Mouse (Mus musculus): Measurements from ENCODE around the gene Pa2g4.

Pa2g4 gene

DNA sequence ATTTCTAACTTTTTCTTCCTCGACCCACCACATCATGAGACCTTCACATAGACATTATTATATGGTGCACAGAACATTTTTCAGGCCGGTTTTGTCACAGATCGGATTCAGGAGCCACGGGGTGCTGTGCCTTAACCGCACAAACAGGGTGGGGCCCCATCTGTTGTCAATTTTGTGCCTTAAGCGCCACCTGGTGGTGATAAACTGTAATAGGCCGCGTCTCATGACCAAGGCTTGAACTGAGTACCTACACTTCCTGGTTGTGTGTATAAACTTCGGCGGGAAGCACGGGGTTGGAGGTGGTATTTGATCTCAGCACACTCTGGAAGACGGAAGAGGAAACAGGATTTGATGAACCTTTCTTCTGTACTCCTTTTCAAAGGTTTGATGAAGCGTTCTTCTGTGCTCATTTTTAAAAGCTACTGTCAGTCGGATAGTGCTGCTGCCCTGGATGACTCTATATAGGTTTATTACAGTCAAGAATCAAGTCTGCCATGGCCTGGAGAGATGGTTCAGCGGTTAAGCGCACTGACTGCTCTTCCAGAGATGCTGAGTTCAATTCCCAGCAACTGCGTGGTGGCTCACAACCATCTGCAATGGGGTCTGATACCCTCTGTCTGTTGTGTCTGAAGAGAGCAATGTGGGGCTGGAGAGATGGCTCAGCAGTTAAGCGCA is 29.4 kb downstream of the Pa2g4 start:
- peak; percentile 80 to 81 for DNase-seq (ENCODE audit: low spot score in 2 of 2)

DNA sequence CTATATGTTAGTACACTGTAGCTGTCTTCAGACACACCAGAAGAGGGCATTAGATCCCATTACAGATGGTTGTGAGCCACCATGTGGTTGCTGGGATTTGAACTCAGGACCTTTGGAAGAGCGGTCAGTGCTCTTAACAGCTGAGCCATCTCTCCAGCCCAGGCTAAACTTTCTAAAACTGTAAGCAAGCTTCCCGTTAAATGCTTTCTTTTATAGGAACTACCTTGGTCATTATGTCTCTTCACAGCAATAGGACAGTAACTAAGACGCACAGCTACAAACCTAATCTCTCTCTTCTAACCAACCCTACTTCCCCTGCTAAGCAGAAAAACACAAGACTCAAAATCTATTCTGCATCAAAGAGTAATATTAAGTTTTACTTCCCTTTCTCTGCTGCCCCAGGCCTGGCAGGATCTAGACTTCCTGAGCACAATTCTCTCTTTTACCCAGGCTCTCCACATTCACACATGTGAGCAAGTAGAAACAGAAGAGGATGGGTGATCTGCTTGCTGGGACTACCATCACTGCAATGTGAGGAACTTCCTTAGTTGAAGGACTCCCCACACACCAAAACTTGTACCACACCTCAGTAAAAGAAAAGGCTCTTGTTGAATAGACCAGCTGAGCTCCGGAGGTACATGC is 30.0 kb downstream of the Pa2g4 start:
- no peak for DNase-seq (ENCODE audit: low spot score in 2 of 2)

DNA sequence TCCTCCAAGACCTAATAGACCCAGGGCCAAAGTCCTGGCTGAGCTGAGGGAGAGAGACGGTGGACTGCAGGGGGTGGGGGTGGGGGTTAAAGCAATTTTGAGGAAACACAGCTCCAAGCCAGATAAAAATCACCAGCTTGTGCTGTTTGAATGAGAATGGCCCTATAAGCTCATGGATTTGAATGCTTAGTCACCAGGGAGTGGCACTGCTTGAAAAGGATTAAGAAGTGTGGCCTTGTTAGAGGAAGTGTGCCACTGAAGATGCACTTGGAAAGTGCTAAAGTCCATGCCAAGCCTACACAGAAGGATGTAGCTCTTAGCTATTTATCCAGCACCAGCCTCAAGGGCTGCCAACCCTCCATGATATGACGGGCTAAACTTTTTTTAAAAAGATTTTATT is 30.6 kb downstream of the Pa2g4 start:
- no peak for DNase-seq (ENCODE audit: low spot score in 2 of 2)

DNA sequence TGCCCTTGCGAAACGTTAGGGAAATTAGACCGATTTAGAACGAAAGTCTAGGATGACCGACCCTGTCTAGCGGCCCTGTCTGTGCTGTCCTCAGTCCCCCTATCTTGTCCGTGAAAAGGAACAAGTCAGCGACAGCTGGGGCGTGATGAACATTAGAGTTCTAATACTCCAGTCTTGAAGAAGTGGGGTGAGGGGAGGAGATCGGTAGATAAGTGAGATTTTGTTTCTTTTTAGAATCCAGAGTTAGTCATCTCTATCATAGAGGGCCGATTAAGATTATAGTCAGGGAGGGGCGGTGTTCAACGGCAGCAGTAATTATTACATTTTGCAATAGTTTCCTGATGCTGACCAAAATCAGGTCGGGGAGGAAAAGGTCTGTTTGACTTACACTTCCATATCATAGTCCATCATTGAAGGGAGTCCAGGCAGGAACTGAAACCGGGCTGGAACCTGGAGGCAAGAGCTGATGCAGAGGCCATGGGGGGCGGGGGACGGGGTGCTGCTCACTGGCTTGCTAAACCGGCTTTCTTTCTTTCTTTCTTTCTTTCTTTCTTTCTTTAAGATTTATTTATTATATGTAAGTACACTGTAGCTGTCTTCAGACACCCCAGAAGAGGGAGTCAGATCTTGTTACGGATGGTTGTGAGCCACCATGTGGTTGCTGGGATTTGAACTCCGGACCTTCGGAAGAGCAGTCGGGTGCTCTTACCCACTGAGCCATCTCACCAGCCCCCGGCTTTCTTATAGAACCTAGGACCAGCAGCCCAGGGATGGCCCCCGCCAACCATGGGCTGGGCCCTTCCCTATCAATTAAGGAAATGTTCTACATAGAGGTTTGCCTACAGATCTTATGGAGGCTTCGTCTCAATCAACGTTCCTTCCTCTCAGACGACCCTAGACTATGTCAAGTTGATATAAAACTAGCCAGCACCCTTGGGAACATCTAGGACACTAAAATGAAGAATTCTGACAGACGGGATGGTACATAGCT is 39.1 kb downstream of the Pa2g4 start:
- no peak for DNase-seq (ENCODE audit: low spot score in 2 of 2)

DNA sequence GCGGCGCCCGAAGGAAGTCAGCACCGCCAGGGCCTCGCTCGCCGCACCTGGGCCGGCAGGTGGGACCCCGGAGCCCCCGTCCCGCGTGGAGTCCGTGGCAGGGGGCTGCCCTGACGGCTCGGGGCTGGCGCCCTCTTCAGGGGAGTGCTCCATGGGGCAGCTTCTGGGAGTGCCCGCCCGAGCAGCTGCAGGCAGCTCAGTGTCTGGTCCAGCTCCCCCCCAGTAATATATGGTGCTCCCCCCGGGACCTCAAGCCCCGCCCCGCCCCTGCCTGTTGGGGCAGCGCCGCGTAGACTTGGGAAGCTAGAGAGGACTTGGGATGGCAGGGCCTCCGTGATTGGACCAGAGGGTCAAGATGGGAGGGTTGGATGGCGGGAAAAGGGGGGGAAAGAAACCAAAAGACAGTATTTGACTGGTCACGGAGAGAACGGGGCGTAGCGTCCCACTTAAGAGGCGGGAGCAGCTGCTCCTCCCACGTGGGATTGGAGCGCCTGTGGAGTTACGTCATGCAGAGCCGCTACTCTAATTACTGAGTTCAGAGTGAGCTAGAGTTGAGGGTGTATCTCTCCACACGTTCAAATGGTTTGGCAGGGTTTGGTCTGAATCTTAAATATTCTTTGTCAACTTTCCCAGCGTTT is 40.0 kb downstream of the Pa2g4 start, which contains the start of gene Esyt1:
Esyt1 (minus strand) TSS at position 201 of the 638 bp plus-strand sequence.
- peak; percentile 83 to 88 for DNase-seq (ENCODE audit: low spot score in 2 of 2)

DNA sequence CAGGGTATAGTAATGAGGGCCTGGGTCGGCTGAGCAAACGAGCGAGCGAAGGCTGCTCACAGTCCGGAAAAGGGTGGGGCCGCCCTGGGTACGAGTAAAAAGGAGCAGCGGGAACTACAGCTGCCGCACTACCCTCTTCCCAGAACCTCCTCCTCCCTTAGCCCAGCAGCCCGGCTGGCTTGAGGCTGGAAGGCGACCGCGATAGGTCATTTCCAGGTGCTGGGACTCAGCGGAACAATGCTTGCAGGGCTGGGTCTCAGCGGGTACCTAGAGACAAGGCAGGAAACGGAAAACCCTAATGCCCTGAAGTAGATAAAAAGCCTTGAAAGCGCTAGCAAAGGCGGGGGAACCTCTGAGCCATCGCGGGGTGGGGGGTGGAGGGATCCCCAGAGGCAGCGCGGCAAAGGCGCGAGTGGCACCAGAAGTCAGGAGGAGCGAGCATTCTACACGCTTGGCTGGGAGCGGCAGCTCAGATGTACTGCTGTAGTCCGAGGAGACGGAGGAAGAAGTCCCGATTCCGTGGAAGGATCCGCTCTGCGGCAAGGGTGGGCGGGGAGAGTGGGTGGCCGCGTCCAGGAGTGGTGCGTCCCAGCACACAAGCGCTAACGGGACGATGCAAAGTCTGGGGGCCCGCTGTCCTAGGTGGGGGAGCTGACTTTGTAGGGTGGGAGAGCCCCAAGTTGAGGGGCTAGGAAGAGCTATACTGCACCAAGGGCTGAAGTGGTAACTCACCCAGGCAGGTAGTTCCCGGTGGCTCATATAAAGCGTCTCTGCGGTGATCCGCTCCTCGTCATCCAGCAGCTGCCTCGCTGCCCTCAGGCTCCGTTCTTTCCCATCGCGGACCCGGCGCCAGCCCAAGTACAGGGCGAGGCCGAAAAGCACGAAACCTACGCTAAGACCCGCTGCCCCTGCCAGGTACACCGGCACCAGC is 40.8 kb downstream of the Pa2g4 start:
- DNase-seq (ENCODE audit: low spot score in 2 of 2), result peak in 1 of 2 experiments; percentile 25

DNA sequence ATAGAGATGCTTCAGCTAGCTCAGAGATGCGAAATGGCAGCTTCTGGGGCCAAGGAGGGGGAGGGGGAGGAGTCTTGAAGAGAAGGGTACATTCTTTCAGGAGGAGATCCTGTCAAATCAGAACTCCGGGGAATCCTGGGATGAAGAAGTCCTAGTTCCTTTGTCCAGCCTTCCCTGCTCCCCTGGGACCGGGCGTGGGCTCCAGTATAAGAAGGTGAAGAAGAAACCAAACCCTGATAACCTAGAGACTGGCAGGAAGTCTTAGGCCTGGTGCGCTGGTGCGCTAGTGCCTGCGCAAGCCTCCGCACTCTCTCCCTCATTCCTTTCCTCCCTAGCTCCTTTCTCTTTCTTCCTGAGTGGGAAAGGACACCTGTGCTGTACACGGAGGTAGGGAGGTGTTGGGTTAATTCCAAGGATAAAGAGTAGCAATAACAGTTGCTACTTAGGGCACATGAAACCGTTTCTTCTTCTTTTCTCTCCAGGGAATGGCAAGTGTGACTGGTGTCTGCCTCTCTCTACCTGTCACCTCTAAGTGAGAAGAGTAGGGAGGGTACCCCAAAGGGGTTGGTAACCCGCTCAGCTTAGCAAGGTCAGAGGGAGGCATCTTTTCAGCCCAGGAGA is 41.6 kb downstream of the Pa2g4 start:
- DNase-seq (ENCODE audit: low spot score in 2 of 2), result no peak

DNA sequence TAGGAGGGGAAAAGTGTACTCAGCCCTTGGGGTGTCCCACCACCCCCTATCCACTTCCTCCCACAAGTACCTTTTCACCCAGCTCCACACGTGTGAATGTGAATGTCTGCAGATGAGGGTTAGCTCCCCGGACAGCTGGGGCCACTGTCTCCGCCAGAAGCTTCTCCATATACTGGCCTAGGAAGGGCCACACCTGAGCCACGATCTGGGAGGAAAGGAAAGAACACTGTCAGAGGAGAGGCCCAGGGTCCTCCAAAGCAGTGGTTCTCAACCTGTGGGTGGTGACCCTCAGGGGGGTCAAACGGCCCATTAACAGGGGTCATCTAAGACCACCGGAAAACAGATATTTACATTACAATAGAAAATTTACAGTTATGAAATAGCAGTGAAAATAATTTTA is 43.4 kb downstream of the Pa2g4 start:
- no peak for DNase-seq (ENCODE audit: low spot score in 2 of 2)

DNA sequence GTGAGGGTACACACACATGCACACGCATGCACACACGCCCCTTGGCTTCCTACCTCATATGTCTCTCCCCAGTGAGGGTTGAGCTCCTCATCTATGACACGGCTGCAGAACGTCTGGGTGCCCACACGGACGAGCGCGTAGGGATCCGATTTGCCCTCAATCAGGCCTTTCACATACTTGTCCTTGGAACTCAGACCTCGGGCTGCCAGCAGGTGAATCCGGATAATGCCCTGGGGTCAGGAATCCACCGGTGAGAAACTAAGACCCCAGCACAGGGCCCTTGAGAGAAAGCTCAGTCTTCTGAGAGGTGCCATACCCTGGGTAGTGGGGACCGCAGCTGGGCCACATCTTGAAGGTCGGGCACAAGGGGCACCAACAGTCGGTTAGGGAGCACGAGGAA is 45.2 kb downstream of the Pa2g4 start:
- DNase-seq (ENCODE audit: low spot score in 2 of 2), result no peak

DNA sequence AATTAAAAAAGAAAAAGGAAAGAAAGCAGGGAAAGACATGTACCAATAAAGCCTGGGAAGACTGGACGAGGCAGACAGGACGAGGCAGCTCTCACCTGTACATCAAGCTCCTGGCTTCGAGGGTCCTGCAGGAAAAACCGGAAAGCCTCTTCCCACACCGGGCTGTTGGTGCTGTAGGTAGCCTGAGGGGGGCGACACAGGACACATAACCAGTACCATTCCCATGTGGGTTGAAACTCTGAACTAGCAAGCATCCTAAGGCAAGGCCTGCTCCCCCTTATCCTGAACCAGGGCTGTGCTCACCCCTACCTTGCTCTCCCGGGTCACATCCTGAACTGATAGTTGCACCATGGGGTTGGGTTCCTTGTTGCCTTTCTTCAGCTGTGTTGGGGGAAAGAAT is 47.0 kb downstream of the Pa2g4 start:
- DNase-seq (ENCODE audit: low spot score in 2 of 2), result no peak

DNA sequence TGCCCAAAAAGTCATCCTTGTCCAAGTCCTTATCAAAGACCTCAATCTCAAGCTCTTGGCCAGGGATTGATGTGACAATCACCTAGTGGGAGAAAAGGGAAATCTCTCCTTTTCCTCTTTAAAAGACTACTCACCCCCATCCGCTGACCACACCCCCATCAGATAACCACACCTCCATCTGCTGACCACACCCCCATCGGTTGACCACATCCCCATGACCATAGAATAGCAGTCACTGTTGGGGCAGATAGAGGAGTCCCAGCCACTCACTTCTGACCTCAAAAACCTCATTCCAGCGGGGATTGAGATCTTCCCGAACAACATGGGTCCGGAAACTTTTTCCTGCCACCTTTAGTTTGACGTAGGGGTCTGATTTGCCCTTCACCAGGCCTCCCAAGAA is 49.1 kb downstream of the Pa2g4 start:
- DNase-seq (ENCODE audit: low spot score in 2 of 2), result no peak

DNA sequence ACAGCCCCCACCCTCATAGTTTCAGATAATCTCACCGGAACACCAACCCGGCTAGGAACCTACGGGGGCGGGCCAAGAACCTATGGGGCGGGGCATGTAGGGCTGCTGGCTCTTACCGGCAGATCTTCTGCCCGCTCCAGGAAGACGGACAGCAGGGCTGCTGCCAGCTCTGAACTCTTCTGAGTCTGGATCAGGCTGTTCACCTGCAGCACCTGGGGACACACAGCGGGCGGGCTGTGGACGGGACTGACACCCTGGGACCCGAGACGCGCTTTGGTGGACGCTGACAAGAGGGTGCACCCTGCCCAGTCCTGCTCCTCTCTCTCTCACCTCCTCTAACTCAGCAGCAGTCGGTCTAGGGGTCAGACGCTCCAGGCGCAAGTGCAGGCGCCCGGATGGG is 49.8 kb downstream of the Pa2g4 start:
- DNase-seq (ENCODE audit: low spot score in 2 of 2), result no peak

DNA sequence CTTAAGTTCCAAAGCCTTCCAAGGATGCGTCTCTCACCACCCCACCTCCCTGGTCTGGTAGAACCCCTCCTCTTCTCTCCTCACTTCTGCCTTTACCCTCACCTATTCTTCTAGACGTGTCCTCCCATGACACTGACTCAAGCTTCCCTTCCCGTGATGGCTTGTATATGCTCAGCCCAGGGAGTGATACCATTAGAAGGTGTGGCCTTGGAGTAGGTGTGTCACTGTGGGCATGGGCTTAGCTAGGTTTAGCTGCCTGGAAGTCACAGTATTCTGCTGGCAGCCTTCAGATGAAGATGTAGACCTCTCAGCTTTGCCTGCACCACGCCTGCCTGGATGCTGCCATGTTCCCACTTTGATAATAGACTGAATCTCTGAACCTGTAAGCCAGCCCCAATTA is 50.7 kb downstream of the Pa2g4 start:
- no peak for DNase-seq (ENCODE audit: low spot score in 2 of 2)

DNA sequence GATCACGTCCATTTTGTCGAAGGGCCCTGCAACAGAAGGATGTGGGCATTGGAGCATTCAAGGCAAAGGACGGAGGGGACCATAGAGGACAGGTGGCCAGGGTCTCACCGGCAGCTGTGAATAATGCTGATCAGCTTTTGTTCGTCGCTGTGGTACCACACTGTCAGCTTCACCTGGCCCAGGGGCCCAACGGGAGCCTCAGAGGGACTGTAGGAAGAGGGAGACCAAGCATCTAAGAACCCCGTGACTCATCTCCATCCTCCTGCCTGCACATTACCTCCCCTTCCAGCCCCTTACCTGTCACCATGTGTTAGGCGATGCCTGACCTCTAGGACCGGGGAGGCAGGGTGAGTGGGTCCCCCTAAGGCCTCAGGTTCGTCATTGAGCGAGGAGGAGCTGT is 54.0 kb downstream of the Pa2g4 start:
- DNase-seq (ENCODE audit: low spot score in 2 of 2), result no peak

DNA sequence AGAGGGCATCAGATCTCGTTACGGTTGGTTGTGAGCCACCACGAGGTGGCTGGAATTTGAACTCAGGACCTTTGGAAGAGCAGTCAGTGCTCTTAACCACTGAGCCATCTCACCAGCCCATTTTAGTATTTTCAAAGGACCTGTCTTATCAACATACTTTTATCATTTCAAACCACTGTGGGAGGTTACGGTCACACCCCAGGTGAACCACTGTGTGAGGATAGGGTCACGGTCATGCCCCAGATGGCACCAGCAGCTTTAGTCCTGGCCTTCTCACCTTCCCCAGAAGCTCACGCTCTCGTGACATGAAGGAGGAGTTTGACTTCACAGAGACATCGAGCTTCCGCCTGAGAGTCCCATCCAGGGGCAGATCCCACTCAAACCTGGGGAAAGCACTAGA is 54.6 kb downstream of the Pa2g4 start:
- no peak for DNase-seq (ENCODE audit: low spot score in 2 of 2)

DNA sequence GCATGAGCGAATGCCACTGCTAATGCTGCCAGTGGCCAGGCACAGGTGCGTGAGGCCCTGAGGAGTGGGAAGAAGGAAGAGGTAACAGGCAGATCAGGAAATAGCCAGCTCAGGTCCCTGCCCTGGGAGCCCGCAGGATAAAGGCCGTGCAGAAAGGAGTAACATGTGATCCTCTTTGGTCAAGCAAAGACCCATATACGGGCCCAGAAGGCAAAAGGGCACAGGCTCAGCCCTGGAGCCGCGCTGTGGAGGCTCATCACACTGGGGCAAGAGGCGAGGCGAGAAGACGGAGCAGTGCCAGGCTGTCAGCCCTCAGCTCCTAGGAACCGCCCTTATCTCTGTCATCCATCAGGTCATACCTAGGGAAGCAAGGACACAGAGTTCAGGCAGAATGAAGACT is 55.5 kb downstream of the Pa2g4 start:
- DNase-seq (ENCODE audit: low spot score in 2 of 2), result no peak

DNA sequence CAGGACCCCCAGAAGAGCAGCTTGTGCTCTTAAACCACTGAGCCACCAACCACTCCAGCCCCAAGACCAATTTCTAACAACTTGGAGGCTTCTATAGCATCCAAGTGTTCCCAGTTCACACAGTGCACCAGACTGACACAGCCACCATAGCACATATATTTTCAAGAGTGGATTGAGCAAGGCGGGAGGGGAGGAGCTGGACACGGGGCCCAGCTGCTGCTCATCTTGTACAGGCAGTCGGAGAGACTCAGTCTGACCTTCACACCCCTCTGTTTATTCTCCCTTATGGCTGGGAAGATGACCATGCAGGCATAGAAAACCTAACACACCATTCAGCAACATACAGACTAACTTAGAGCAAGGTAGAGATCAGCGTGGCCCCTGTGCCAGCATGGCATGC is 56.0 kb downstream of the Pa2g4 start:
- no peak for DNase-seq (ENCODE audit: low spot score in 2 of 2)

DNA sequence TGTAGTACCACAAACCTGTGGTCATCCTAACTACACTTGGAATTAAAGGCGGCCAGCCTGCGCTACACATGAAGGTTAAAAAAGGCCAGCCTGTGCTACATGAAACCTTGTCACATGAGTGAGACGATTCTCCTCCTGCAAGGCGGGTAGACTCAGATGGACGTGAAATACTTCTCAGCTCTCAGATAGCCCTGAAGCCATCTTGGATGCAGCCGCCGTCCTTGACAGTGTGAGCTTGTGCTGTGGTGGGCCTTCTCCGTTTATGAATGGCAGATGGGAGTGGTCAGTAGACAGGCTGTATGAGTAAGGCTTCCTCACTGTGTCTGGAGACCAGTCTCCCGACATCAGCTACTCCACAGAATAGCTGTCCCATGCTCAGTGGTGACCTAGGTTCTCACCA is 56.6 kb downstream of the Pa2g4 start:
- no peak for DNase-seq (ENCODE audit: low spot score in 2 of 2)

DNA sequence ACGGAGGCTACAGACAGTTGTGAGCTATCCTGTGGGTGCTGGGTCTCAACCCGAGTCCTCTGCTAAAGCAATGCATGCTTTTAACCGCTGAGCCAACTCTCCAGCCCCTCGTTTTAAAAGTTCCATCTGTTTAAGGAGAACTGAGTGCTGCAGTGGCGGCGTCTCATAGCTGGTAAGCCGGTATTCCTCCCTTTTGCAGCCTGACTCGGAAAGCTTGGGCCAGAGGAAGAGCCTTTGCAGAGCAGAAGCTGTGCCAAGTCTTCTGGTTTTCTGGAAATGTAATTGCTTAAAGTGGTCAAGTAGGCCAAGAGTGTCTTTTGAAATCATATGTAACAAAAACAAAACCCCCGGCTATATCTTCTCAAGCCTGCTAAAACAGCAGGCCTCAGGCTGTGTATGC is 57.5 kb downstream of the Pa2g4 start:
- no peak for DNase-seq (ENCODE audit: low spot score in 2 of 2)
